Mouse (Mus musculus): ENCODE results near the gene Hes1.

DNA sequence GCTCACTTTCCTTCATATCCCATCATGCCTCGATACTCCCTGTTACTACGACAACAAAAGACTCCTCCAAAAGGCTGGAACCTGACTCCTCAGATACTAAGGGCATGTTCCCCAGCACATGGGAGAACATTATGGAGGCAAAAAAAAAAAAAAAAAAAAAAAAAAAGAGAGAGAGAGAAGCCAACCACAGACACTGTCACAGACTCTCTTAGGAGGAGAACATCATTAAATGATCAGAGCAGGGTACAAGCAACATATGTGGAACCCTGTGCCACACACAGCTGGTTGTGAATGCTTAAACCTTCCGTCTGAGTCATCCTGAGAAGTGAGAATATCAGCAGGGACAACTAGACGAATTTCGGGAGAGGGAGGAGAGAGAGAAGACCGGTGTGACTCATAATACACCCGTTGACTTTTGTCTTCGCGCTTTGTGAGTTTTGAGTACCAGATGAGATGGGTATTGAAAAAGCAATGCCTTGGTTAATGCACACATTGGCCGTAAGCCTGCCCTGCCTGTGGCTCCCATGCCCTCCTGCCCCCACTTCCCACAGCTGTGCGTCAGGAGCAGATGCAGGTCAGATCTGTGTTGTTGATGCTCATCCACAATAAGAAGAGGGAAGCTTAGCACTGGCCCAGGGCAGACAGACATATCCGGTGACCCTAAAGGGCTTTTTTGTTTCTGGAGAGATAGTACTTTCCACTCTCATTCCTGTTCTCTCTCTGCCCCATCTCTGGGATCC lies 34.8 kb upstream of the Hes1 start:
- TF ChIP-seq CTCF (IDR thresholded peaks at IDR 0.05; ENCODE audit: borderline replicate concordance, insufficient read depth, low read length) = no peak
- no peak for TF ChIP-seq POLR2A (IDR thresholded peaks at IDR 0.05; ENCODE audit: low read depth, low read length)
